Mouse (Mus musculus) thymus, postnatal 14 days (tissue): ENCODE measurements at regions not wholly inside any gene's neighbourhood (a gene's known extent, or its start where the extent isn't known, plus 50 kb on each side); places are given as distances from the start of the nearest gene placed in this dataset.

Experiments used
- DNase-seq: peaks from one replicate; pipeline ENCODE4 v3.0.0; 2021

- DNase-seq = no peak
Observed at GRCm38 (mm10) chr13:59227523-59228058, 357.4 kb downstream of the Agtpbp1 start.

GRCm38 (mm10) chr13:59220587-59220986 is 364.4 kb downstream of the Agtpbp1 start:
- no peak for DNase-seq

DNA sequence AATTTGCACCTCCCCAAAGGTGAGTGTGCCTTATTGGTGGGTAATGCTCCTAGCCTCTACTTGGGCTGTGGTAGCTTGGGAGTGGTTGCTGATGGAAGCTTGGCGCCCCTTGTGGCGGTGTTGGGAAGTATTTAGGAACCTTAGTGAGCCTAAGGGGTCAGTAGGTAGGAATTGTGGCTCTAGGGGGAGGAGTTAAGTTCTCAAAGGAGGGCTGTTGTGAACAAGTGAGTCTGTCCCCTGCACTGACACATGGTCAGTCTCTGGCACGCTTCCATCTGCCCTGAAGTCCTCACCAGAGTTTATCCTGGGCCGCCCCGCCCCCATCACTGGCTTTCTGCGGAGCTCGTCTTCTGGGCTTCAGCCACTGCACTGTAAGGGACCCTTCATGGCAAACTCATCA is 364.9 kb downstream of the Agtpbp1 start:
- peak; percentile 19 for DNase-seq

GRCm38 (mm10) chr13:59216686-59217298 is 368.2 kb downstream of the Agtpbp1 start:
- DNase-seq = no peak

- no peak for DNase-seq
Observed at GRCm38 (mm10) chr13:59212296-59212701, 372.7 kb downstream of the Agtpbp1 start.

DNA sequence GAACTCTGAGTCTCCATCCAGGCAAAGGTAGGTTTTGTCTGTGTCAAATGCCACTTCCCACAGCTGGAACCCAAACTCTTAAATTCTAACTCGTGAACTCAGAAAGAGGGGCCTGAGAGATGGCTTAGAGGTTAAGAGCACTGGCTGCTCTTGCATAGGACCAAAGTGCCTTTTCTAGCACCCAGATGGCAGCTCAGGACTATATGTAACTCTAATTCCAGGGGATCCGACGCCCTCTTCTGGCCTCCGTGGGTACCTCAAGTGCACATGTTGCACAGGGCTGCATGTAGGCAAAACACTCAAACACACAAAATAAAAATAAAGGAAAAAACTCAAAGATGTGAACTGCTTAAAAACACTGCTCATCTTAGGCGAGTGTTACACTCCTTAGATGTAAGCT is 374.2 kb downstream of the Agtpbp1 start:
- no peak for DNase-seq

DNA sequence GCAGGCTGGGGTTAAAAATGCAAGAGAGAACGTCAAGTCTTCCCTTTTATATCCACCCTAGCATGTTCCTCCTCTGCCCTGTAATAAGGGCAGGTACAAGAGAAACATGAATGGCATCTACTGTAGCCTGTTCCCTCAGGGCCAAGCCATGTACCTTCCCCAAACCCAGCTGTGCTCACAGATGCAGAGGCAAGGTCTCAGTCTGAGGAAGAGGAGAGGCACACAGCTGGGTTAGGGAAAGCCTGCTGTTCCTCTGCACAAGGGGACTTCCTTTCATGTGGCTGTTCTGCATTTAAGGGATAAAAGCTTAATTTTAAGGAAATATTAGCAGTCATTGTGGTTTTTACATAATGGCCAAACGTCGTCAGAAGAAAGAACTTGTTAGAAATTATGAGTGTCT is 378.8 kb downstream of the Agtpbp1 start:
- DNase-seq = no peak

DNA sequence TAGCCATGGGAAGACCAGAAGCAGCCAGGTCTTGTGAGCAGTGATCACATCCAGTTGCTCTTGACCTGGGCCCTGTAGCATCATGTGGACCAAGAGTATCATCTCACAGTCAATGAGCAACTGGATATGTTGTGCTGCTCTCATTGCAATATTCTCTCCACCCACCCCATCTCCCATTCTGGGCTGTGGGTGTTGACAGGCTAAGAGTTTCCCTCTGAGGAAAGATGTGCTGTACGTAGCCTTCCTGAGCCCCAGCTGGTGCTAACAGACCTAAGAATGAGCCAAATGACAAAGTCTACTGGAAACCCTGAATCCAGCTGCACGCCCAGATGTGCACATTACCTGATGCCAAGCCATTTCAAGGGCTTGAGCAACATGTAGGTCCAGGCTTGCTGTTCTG is 380.5 kb downstream of the Agtpbp1 start:
- no peak for DNase-seq

GRCm38 (mm10) chr13:59196311-59196710 is 388.7 kb downstream of the Agtpbp1 start:
- no peak for DNase-seq

DNA sequence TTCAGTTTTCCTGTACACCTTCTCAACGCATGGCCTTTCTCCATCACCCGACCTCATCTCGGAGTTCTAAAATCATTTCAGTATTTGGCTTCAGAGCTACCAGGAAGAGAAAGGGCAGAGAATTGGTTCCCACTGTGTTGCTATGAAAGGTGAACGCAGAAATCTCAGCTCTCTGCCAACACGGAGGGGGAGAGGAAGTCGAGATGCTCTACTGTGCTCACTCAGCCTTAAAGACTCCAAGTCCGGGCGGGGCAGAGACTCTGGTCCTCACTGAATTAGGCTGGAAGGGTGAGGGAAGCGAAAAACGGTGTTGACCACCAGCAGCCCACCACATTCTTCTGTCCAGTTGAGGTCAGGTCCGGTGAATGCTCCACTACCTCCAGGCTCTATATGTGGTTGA is 382.1 kb downstream of the Ntrk2 start:
- DNase-seq = no peak
